Mouse (Mus musculus) erythroblast, adult 5-6 weeks (primary cell): ENCODE results near the gene Ier3. TPM values are rescaled to one million over a fixed set of nuclear protein-coding genes. Genes with fewer than 3 reads are reported as not detected.
"Not testable (repeated sequence)": the region's sequence is repeated elsewhere in the genome, so short reads cannot be mapped to it uniquely, and the experiment has no call there.

Source experiments
- ATAC-seq: replicated peaks from 2 replicates; pipeline ENCODE4 v1.8.0; 2016; ENCODE audit warnings: moderate number of reproducible peaks, mild to moderate bottlenecking, moderate TSS enrichment, inconsistent platforms; ENCODE audit not compliant: poor library complexity, low FRiP score, severe bottlenecking
- total RNA-seq, 2 experiments: library from RNA; stranded (forward) in 1 of 2; stranded (reverse) in 1 of 2; fragments of 150-400 nt in 1 of 2; fragments of 200-764, 138-1000 nt in 1 of 2; gene quantifications; 2 replicates each; pipeline versions ENCODE4 v1.2.3 to v1.2.4; 2015 to 2017; ENCODE audit warnings: low replicate concordance in 2 of 2

Gene Ier3
- total RNA-seq, 2 experiments from 2014 or later, result 8.0 to 11.9 TPM

DNA sequence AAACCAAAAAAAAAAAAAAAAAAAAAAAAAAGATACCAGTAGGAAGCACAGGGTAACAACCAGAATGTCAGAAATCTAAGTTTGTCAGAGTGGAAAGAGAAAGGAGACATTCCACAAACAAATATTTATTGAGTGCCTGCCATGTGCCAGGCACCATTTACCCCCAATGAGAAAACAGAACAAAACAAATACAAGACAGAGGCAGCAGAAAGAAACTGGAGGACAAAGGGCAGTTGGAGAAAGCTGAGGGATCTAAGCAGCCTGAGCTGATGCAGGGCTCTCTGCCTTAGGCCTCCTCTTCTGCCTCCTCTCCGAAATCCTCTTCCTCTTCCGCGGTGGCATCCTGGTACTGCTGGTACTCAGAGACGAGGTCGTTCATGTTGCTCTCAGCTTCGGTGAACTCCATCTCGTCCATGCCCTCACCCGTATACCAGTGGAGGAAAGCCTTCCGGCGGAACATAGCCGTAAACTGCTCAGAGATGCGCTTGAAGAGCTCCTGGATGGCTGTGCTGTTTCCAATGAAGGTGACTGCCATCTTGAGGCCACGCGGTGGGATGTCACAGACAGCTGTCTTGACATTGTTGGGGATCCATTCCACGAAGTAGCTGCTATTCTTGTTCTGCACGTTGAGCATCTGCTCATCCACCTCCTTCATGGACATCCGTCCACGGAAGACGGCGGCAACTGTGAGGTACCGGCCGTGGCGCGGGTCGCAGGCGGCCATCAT is 13.4 kb downstream of the Ier3 start:
- ATAC-seq, result no peak

GRCm38 (mm10) chr17:35835424-35836140 is 14.1 kb downstream of the Ier3 start:
- ATAC-seq, result no peak

DNA sequence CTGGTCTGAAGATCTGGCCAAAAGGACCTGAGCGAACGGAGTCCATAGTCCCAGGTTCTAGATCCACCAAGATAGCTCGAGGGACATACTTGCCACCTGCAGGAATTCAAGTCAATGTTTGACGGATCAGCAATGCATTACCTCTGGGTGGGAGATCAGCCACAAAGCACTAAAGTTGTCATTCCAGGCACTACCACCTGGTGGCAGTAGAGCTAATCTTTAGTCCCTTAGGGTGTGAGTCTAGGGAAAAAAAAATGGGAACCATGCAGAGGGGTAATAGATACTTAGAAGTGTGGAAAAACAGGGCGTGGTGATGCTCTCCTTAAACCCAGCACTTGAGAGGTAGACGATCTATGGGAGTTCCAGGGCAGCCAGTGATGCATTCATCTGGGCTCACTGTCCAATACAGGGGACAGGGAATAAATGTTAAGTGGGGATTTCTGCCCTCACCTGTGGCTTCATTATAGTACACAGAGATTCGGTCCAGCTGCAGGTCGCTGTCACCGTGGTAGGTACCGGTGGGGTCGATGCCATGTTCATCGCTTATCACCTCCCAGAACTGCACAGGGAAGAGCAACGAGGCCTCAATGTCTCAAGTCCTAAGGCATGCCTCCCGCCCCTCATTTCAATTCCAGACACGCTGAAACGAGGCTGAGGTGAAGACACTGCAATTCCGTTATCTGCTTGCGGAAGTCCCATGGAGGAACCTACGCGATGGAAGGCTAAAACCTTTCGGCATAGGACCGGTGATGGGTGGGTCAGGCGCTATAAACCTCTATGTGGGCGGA is 14.9 kb downstream of the Ier3 start:
- peak; percentile 31 for ATAC-seq

DNA sequence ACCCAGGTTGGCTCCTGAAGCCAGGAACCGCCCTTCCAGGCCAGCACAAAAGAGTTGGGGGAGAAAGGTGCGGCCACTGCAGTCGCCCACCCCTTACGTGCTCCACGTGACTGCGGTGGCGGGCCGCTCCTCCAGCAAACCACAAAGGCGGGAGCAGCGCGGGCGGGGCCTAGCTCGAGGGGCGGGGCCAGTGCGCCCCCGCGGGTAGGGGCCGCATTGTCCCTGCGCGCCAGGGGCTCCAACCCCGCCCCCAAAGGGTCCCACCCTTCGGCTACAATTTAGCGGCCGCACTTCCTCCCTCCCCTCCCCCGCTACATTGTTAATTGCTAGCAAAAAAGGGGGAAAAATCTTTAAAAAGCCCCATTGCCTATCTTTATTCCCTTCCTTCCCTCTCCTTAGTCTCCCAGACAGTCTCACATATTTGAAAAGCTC is 15.5 kb downstream of the Ier3 start:
- 0 out of 2 replicates have a peak, but pooled peaks have one; percentile 15 for ATAC-seq

DNA sequence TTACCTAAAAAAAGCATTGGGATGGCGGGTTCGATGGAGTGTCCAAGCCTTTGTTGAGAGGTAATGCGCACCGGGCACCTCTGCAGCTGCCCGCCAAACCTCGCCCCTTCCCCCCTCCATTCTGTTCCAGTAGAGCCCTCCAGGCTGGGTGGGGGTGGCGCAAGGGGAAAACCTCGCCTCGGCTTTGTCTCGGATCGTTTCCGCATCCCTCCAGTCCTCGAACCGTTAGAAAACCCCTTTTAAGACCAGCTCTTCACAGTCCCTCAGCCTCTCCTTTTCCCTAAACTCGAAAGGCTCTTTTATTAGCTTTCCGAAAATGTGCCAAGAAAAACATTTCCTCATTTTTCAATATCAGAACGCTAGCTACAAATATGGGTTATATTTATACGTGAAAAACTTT is 16.0 kb downstream of the Ier3 start:
- no peak for ATAC-seq

GRCm38 (mm10) chr17:35838122-35838544 is 16.6 kb downstream of the Ier3 start, which contains the start of gene Tubb5:
TSS of gene Tubb5 (minus strand) at chr17:35838306.
- ATAC-seq, result peak; percentile 55

GRCm38 (mm10) chr17:35838570-35838969 is 17.1 kb downstream of the Ier3 start:
- ATAC-seq, result no peak

- not testable (repeated sequence) for ATAC-seq
These were observed 17.5 kb downstream of the Ier3 start for GRCm38 (mm10) chr17:35839002-35839401.

DNA sequence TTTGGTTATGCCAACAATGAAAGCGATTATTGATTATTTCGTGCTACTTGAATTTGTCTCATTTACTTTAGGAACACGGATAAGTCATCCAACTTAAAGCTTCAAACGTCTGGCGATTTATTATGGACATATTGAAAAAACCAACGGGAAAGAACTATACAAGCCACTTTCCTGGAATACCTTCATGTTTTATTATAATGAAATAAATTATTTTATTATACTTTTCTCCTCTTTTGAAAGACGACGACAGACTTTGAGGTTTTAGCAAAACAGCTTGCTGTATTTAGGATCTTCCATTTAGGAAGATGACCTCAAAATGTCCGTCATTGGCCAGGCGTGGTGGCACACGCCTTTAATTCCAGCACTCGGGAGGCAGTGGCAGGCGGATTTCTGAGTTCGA is 19.1 kb downstream of the Ier3 start:
- no peak for ATAC-seq

DNA sequence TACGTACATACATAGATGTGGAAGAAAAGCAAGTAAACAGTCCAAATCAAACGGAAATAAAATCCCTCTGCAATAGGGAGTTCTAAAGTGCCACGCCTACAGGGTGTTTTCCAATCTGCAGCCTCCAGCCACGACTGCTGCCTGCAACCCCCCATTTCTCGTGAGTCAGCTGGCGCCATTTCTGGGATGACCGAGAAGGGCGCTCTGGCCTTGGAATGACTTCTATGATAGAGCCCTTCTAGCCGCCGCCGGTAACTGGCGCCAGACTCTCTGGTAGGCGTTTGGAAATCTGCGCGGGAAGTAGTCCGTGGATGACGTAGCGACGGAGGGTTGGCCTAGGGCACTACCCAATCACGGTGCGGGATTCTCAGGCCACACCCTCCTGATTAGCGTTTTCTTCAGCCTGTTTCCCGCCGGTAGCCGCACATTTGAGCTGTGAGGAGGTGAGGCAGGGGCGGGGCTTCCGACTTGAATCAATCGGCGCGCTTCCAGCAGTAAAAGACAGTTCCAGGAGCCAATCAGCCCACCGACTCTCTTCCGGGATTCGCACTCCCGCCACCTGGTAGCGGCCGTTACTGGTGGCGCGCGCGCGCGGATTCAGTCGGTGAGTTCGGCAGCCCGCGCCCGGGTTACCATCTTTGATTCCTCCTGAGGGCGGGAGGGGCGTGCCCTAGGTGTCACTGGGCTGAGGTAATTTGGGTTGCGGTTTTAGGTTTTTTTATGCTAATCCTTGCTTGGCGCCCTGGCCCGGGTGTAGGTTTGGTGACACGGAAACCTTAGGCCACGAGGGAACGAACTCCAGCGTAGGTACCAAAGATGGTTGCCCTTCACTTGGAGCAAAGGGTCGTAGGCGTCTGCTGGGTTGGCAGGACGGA is 19.8 kb downstream of the Ier3 start, which contains the start of gene Mdc1:
Gene Mdc1, plus strand, starts transcription at position 440 of the 875 bp plus-strand sequence.
- peak; percentile 76 for ATAC-seq

DNA sequence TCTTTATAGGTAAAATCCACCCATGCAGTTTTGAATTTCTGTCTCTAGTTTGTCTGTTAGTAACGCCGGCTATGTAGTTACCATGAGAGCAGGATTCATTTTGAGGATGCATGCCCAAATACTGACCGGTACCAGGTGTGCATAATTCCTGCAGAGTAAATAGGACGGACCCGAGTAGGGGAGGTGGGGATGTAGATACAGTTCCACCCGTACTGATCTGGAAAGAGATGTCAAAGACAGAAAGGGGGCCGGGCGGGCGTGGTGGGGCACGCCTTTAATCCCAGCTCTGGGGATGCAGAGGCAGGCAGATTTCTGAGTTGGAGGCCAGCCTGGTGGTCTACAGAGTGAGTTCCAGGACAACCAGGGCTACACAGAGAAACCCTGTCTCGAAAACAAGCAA is 20.5 kb downstream of the Ier3 start:
- ATAC-seq, result no peak

GRCm38 (mm10) chr17:35843514-35843913 is 22.0 kb downstream of the Ier3 start:
- ATAC-seq, result no peak

DNA sequence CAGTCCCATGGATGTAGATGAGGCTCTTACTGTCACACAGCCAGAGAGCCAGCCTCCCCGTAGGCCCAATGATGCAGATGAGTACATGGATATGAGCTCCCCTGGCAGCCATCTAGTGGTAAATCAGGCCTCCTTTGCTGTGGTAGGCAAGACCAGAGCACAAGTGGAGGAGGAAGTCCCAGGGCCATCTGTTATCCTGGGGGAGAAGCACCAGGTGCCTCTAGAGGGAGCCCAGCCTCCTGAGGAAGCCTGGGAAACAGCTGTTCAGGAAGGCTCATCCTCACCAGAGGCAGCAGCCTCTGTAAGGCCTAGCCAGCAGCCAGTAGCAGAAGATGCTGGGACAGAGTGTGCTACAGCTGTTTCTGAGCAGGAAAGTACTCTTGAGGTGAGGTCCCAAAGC is 26.6 kb downstream of the Ier3 start:
- ATAC-seq, result 0 out of 2 replicates have a peak, but pooled peaks have one; percentile 20

DNA sequence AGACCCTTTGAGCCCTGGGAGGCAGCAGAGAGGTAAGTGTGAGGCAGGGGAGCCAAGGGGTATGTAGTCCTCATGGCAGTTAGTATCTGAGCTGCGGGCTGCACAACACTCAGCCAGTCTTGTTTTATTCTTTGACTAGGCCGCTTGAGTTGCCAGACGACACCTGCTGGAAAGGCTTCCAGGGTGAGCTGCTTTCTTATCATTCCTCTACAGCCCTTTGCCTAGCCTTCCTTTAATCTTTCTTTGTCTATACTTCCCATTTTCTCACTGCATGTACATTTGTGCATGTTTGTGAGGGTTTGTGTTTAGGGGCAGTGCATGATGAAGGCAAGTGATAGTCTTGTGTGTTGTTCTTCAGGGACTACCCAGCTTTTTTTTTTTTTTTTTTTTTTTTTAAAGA is 29.5 kb downstream of the Ier3 start:
- ATAC-seq, result peak; percentile 66

DNA sequence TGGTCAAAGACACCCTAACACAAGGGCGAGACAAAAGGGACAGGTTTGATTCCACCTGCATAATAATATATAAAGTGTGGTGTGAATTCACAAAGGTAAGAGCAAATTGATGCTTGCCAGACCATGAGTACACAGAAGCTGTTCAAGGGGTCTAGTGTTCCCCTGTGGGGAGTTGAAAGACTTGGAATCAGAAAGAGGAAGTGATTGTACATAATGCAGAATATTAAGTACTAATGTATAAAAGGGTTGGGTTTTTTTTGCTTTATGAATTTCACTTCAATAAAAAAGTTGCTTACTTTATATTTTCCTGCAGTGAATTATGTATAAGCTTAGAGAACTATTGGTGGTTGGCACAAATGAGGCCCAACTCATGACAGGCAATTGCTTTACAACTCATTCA is 37.9 kb downstream of the Ier3 start:
- ATAC-seq, result no peak

- no peak for ATAC-seq
These were observed 38.4 kb downstream of the Ier3 start for GRCm38 (mm10) chr17:35859835-35860234.

DNA sequence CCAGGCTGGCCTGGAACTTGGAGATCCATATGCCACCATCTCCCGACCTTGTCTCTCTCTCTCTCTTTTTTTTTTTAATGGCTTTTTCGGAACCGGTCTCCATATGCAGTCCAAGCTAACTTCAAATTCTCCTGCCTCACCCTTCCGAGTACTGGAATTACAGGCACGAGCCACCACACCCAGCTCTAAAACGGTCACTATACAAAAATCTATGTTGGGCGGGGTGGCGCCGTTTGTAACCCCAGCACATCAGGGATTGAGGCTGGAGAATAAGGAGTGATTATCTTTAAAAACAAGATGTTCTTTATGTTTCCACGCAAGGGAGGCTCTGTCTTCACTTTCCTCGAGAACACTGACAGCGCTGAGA is 39.3 kb downstream of the Ier3 start:
- ATAC-seq, result peak; percentile 48

- peak; percentile 94 for ATAC-seq
These were observed 39.8 kb downstream of the Ier3 start, which contains the start of gene Nrm for GRCm38 (mm10) chr17:35861198-35861857. TSS of gene Nrm (plus strand) at chr17:35861318.

- no peak for ATAC-seq
These were observed 43.4 kb downstream of the Ier3 start for GRCm38 (mm10) chr17:35864832-35865353.
